Mouse (Mus musculus): ENCODE data around the gene 1190005I06Rik.

1190005I06Rik gene

DNA sequence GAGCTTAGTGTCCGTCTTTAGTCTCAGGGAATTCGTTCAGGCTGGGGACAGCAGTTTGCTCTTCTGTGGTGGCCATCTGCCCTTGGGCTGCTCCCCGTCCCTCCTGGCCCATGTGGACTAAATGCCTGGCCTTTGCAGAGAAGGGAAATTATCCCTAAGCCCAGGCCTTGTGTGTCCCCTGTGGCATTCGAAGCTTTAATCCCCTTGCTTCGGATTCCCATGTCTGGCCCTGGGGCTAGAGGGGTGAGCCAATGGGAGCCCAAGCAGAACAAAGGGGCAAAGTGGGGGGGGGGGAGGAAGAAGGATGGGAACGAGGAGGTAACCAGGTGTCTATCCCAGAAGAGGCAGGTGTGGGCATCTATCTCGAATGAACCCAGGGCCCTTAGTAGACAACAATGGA is at the start of gene 1190005I06Rik:
Gene 1190005I06Rik, minus strand, starts transcription at position 101 of the 400 bp plus-strand sequence.
- in situ Hi-C loops (cut with MboI; ENCODE audit: low pct_unique_long_range_greater_than_20kb in 1 of 2, low sequenced_read_pairs in 2 of 2, unreplicated experiment in 1 of 2), result no loop called here

DNA sequence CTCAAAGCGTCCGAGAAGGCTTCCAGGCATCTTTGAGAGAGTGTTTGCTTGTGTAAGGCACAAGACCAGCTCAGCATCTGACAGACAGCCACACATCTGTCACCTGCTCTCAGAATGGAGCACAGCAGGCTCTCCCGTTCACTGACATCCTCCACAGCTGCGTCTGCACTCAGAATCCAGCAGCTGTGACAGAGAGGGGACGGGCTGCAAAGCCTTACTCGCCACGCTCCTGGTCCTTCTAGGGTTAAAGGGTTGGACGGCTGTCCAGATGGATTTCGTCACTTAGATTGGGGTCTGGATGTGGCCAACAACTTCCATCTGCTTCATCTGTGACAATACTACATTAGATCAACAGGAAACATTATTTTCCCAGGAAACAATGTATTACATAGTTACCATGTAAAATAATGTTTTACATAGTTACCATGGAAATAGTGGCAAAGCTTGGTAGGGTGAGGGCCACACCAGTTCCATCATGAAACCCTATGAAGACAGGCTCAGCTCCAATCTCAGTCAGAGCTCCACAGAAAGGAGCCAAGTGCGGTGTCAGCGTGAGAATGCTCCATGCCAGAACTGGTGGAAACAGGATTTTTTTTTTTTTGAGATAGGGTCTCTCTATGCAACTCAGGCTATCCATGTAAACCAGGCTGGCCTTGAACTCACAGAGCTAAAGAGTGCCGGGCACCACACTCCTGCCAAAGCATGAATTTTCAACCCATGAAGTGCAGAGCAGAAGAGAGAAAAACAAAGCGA is 49.1 kb upstream of the 1190005I06Rik start:
- in situ Hi-C loops (cut with MboI; ENCODE audit: low pct_unique_long_range_greater_than_20kb in 1 of 2, low sequenced_read_pairs in 2 of 2, unreplicated experiment in 1 of 2), result no loop called here

DNA sequence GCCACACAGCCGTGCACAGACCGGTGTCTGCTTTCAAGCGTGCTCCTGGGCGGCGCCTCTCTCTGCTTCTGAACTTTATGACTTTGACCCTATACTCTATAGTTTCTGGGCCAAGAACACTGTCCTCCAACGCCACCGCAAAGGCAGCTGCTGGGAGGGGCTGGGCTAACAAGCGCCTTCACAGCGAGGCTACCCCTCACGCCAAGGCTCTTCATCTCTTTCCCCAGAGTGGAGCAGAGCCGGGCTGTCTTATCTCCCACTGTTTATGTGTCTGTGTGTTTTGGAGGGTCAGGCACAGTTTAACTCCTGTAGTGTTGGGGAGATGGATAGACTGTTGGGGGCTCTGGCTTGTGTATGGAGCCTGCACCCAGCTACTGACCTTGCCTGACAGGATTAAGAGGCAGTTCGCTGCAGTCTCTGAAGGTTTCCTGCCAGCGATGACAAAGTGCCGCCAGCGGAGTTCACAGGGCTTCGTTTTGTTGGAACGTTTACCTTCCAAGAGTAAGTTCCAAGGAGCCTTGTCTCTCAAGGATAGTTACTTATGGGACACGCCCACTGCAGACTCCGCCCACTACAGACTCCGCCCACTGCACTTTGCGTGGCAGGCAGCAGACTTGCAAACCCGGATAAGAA is 46.5 kb upstream of the 1190005I06Rik start:
- in situ Hi-C loops (cut with MboI; ENCODE audit: low pct_unique_long_range_greater_than_20kb in 1 of 2, low sequenced_read_pairs in 2 of 2, unreplicated experiment in 1 of 2), result no loop called here

DNA sequence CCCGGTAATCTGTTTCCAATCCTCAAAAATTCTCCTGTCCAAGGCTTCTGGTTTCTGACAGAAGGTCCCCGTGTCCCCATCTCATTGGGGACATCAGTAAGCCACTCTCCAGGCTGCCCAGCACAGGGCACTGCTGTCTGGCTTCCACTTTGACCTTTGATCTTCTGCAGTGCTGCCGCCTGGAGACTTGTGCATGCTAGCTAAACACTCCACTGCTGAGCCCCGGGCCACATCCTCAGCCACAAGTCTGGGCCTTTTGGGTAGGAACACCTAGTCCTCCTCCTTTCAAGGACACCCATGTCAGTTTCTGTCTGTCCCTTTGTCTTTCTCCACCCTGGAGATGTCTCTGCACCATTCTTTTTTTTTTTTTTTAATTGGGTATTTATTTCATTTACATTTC is 45.5 kb upstream of the 1190005I06Rik start:
- in situ Hi-C loops (cut with MboI; ENCODE audit: low pct_unique_long_range_greater_than_20kb in 1 of 2, low sequenced_read_pairs in 2 of 2, unreplicated experiment in 1 of 2), result no loop called here

DNA sequence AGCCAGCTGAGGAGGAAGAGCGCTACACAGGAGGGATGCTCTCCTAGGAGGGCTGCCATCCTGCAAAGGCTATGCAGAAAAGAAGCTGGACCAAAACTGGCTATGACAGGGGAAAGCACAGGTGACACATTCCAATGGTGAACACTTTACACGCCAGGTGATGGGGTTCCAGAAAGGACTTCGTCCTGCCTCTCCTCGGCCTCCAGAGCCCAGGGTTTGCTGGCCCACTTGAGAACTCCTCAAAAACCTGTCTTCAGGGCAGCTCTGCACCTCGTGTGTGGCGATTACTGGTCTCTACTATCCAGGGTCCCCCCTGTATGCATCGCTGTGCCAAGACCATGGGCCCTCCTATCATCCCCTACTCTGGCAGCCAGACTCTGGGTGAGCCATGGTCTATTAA is 41.1 kb upstream of the 1190005I06Rik start:
- in situ Hi-C loops (cut with MboI; ENCODE audit: low pct_unique_long_range_greater_than_20kb in 1 of 2, low sequenced_read_pairs in 2 of 2, unreplicated experiment in 1 of 2), result loop anchor here (5.0 to 10.0 kb wide), 2 partner anchors 104 to 106 kb away; no protein-coding TSS in a partner anchor

DNA sequence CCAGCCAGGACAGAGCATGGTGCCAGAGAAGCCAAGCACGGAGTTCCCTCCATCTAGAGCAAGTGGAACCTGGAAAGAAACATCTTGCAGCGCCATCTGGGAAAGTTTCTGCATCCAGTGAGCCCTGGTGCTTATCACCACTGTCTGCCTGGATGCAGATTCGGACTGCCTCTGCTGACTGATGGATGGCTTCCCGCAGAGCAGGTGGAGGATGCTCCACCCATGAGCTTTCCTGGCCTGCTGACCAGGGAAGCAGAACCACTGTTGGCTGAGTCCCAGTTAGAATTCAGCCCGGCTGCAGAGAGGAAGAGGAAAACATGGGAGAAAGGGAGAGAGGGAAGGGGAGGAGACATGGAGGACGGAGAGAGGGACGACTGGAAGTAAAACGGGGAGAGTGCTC is 40.4 kb upstream of the 1190005I06Rik start:
- in situ Hi-C loops (cut with MboI; ENCODE audit: low pct_unique_long_range_greater_than_20kb in 1 of 2, low sequenced_read_pairs in 2 of 2, unreplicated experiment in 1 of 2), result loop anchor here (5.0 to 10.0 kb wide), 2 partner anchors 105 to 107 kb away; no protein-coding TSS in a partner anchor

DNA sequence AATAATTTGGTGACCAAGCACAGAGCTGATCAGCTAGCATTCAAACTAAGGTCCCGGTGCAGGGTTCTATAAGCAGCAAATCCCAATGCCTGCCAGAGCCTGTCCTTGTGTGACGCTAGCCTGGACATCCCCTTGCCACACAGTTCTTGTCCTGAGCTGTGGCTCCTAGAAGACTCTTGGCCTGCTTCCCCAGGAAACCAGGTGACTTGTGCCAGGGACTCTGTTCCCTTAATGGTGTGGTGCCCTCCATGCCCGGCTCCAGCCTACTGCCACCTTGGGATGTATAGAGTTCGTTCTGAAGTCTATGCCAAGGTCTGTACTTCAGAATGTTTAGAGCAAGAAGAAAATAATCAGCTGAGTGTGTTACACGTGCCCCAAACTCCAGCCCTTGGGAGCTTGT is 39.1 kb upstream of the 1190005I06Rik start:
- in situ Hi-C loops (cut with MboI; ENCODE audit: low pct_unique_long_range_greater_than_20kb in 1 of 2, low sequenced_read_pairs in 2 of 2, unreplicated experiment in 1 of 2), result loop anchor here (5.0 to 10.0 kb wide), 2 partner anchors 106 to 108 kb away; no protein-coding TSS in a partner anchor

DNA sequence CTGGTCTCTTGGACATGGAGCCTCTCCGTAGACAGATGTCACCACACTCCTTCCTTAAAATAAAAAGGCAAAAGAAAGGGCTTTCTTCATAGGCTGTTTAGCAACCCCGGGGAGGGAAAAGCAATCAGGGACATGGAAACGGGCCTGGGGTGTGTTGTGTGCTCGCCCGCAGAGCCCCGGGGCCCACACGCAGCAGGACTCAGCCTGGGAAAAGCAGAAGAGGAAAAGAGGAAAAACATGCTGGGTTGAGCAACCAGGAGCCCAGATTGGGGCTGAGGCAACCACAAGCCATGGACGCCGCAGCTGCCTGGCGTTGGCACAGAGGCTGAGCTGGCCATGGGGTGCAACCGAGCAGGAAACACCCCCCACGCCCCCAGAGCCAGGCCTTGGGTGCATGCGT is 38.6 kb upstream of the 1190005I06Rik start:
- in situ Hi-C loops (cut with MboI; ENCODE audit: low pct_unique_long_range_greater_than_20kb in 1 of 2, low sequenced_read_pairs in 2 of 2, unreplicated experiment in 1 of 2), result loop anchor here (5.0 to 10.0 kb wide), 2 partner anchors 106 to 109 kb away; no protein-coding TSS in a partner anchor

DNA sequence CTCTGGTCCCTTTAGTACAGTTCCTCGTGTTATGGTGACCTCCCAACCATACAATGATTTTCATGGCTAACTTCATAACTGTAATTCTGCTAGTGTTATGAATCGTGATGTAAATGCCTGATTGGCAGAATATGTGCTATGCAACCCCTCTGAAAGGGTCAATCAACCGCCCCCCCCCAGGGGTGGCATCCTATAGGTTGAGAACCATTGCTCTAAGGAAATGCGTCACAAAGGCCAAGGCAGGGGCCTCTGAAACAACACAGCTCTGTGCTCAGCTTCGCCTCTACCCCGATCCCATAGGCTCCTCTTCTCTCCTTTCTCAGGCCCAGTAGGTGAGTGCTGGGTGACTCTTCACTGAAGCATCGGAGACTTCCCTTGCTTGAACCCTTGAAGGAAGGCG is 38.2 kb upstream of the 1190005I06Rik start:
- in situ Hi-C loops (cut with MboI; ENCODE audit: low pct_unique_long_range_greater_than_20kb in 1 of 2, low sequenced_read_pairs in 2 of 2, unreplicated experiment in 1 of 2), result loop anchor here (5.0 to 10.0 kb wide), 2 partner anchors 107 to 109 kb away; no protein-coding TSS in a partner anchor

DNA sequence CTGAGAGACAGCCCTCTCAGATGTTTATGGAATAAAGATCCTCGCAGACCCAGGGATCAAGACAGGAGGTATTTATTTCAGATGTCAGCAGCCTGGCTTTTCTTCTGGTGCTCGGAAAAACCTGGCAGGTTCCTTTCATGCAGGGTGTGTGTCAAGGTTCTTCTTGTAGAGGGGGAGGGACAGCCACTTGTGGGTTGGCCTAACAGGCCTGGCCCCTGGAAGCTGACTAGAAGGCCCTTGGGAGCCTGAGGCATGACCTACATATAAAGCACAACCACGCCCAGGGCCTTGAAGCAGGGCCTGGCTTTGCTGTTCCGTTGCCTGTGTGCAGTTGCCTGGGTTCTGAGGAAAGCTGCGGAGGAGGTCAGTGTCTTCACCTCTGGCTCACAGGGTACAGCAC is 37.7 kb upstream of the 1190005I06Rik start:
- in situ Hi-C loops (cut with MboI; ENCODE audit: low pct_unique_long_range_greater_than_20kb in 1 of 2, low sequenced_read_pairs in 2 of 2, unreplicated experiment in 1 of 2), result loop anchor here (5.0 to 10.0 kb wide), 2 partner anchors 107 to 110 kb away; no protein-coding TSS in a partner anchor

DNA sequence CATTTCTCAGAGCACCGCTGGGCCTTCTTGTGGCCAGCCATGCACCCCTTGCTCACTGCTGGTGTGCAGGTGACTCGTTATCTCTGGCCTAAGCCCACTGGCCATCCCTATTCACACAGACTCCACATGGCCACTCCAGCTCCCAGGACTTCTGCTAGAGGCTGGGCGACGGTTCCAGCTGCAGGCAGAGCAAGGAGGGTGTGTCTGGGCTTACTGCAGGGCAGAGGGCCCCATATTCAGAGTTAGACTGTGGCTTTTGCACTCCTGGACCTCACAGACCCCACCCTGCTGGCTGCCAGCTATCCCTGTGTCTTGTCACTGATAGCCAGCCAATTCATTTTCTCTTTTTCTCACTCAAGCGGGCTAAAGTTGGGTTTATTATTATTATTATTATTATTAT is 36.6 kb upstream of the 1190005I06Rik start:
- in situ Hi-C loops (cut with MboI; ENCODE audit: low pct_unique_long_range_greater_than_20kb in 1 of 2, low sequenced_read_pairs in 2 of 2, unreplicated experiment in 1 of 2), result loop anchor here in 1 of 2 experiments (10.0 kb wide), 1 partner anchor 111 kb away; no protein-coding TSS in a partner anchor

DNA sequence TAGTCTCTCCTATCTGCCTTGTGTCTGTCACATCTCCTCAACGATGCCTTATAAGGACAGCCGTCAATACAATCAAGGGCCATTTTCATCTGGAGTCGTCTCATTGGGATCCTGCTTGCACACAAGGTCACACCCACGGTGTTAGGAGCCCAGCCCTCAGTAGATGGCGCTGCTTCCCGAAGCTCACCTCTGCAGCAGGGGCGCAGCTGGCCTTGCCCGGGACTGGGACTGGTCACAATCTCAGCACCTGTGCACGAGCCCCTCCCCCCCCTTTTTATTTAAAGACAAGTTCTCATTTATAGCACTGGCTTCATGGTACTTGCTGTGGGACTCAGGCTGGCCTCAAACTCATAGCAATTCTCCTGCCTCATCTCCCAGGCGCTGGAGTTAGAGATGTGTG is 36.2 kb upstream of the 1190005I06Rik start:
- in situ Hi-C loops (cut with MboI; ENCODE audit: low pct_unique_long_range_greater_than_20kb in 1 of 2, low sequenced_read_pairs in 2 of 2, unreplicated experiment in 1 of 2), result loop anchor here in 1 of 2 experiments (10.0 kb wide), 1 partner anchor 111 kb away; no protein-coding TSS in a partner anchor

DNA sequence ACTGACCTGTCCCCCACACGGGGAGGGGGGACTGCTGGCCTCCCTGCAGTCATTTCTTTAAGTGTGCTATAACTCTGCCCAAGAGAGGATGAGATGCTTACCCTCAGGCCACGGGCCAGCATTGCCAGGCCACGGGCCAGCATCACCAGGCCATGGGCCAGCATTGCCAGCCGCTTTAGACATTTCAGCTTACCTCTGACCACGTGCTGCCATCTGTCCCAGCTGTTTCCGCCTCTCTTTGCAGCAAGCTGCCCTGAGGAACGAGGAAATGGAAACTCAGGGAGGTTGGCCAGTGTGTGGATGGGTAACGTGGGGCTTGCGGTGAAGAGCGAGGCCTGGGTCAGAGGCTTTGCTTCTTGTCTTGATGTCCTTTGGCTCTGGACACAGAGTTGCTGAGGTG is 33.7 kb upstream of the 1190005I06Rik start:
- in situ Hi-C loops (cut with MboI; ENCODE audit: low pct_unique_long_range_greater_than_20kb in 1 of 2, low sequenced_read_pairs in 2 of 2, unreplicated experiment in 1 of 2), result loop anchor here in 1 of 2 experiments (10.0 kb wide), 1 partner anchor 114 kb away; no protein-coding TSS in a partner anchor

DNA sequence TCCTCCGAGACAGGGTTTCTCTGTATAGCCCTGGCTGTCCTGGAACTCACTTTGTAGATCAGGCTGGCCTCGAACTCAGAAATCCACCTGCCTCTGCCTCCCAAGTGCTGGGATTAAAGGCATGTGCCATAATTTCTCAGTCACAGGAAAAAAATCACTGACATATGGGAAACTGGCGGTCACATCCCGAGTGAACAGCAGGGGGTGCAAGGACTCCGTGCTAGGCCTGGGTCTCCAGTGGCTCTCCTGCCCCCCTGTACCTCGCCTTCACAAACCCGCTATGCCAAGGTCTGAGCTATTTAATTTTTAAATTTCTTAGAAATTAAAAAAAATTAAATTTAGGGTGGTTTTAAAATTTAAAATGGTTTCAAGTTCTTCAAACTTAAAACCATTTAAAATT is 33.0 kb upstream of the 1190005I06Rik start:
- in situ Hi-C loops (cut with MboI; ENCODE audit: low pct_unique_long_range_greater_than_20kb in 1 of 2, low sequenced_read_pairs in 2 of 2, unreplicated experiment in 1 of 2), result loop anchor here in 1 of 2 experiments (10.0 kb wide), 1 partner anchor 114 kb away; no protein-coding TSS in a partner anchor

DNA sequence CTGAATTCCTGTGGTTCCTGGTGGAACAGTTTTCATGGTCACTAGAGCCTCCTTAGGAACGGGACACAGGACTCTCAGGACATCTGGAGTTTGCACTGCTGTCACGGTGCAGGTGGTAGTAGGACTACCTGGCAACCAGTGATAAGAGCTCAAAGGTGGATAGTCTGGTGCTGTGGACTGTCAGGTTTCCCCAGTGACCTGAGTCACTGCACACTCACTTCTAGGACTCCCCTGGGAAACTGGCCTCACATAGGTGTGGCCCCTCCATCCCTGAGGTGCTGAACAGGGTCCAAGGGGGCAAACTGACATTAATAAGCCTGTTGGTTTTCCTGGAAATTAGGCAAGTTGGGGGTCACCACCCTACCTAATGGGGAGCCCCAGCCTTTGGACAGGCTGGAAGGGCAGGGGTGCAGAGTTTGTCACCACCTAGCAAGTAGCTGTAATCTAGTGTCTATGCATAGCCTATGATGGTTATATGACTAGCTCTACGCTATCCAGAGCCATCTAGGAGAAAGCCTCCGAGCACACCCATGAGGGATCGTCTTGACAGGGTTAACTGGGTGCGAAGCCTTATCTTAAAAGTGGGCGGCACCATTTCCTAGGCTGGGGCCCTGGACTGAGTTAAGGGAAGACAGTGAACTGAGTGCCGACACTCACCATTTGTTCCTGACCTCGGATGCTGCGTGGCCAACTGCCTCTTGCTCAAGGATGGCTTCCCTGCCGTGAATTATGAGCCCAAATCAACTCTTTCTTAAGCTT is 32.4 kb upstream of the 1190005I06Rik start:
- in situ Hi-C loops (cut with MboI; ENCODE audit: low pct_unique_long_range_greater_than_20kb in 1 of 2, low sequenced_read_pairs in 2 of 2, unreplicated experiment in 1 of 2), result loop anchor here in 1 of 2 experiments (10.0 kb wide), 1 partner anchor 115 kb away; no protein-coding TSS in a partner anchor

DNA sequence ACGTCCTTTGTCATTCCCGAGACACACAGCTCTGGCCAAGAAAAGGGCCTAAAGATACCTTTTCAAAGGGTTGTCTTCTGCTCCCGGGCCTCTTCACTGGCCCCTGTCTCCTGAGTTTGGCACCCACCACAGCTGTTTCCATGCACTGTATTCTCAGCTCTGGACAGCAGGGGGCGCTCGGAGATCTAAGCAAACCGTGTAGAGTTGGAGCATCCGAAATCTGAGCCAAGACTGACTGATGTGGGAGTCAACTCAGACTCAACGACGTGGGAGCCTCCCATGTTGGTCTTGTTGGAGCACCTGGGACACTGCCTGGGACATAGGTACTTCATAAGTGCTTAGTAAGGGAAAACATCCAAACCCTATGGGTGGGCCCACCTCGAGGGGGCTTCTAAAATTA is 31.0 kb upstream of the 1190005I06Rik start:
- in situ Hi-C loops (cut with MboI; ENCODE audit: low pct_unique_long_range_greater_than_20kb in 1 of 2, low sequenced_read_pairs in 2 of 2, unreplicated experiment in 1 of 2), result no loop called here

DNA sequence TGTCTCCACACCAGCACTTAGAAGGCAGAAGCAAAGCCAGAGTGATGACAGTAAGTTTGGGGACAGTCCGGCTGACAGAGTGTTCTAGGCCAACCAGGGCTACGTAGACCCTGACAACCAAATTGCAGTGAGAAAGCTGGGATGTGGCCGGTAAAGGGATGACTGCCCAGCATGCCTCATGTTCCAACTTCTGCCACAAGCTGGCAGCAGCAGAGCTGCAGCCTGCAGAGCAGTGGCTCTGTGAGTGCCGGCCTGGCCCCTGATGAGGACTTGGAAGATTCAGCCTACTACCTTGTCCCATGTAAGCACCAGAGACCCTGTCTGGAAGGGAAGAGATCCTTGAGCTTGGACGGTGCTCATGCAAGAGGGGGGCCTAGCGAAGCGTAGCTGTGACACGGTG is 28.3 kb upstream of the 1190005I06Rik start:
- in situ Hi-C loops (cut with MboI; ENCODE audit: low pct_unique_long_range_greater_than_20kb in 1 of 2, low sequenced_read_pairs in 2 of 2, unreplicated experiment in 1 of 2), result no loop called here

DNA sequence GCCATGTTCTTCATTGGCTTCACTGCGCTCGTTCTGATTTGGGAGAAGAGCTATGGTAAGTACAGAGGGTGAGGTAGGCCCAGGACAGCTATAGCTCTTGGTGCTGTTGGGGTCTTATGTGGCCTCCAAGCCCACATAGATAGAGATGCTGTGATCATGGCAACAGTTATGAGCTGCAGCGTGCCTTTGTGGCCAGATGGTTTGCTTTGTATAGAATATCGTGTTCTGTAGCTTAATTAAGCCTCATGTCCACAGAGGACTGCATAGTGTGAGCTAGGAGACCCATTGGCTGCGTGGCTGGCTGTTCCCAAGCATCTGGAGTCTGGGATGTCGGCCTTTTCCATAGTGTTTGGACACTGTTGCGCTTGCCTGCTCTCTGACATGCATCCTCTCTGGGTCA is 25.9 kb upstream of the 1190005I06Rik start:
- in situ Hi-C loops (cut with MboI; ENCODE audit: low pct_unique_long_range_greater_than_20kb in 1 of 2, low sequenced_read_pairs in 2 of 2, unreplicated experiment in 1 of 2), result no loop called here

Data from mouse embryonic stem cell (cell line).